Mouse (Mus musculus) thymus, adult 2 months (tissue): ENCODE results near the gene Oxld1. TPM values are rescaled to one million over a fixed set of nuclear protein-coding genes. Genes with fewer than 3 reads are reported as not detected.

Experiments
- DNase-seq: peaks from one replicate; pipeline ENCODE4 v3.0.0; 2021
- H3K27ac ChIP-seq: fragments of 200-500 bp; 2 replicates; pipeline ENCODE4 v1.5.1; 2012; ENCODE audit warnings: low read length, control low read depth; ENCODE audit not compliant: control insufficient read depth, insufficient read depth
- H3K27me3 ChIP-seq: fragments of 200-500 bp; 2 replicates; pipeline ENCODE4 v1.6.1; 2012; ENCODE audit warnings: mild to moderate bottlenecking, low read length, moderate library complexity, mixed read lengths; ENCODE audit not compliant: control insufficient read depth, insufficient read depth
- H3K36me3 ChIP-seq: fragments of 200-500 bp; 2 replicates; pipeline ENCODE4 v1.6.1; 2012; ENCODE audit warnings: mild to moderate bottlenecking, low read length, moderate library complexity; ENCODE audit not compliant: control insufficient read depth, insufficient read depth
- H3K4me1 ChIP-seq: fragments of 200-500 bp; replicated peaks from 2 replicates; pipeline ENCODE4 v1.6.1; 2012; ENCODE audit warnings: low read length; ENCODE audit not compliant: control insufficient read depth, insufficient read depth
- H3K4me3 ChIP-seq: fragments of 200-500 bp; 2 replicates; pipeline ENCODE4 v1.5.1; 2012; ENCODE audit warnings: mild to moderate bottlenecking, low read length, control low read depth, moderate library complexity; ENCODE audit not compliant: control insufficient read depth, insufficient read depth
- CTCF ChIP-seq: fragments of 200-500 bp; IDR thresholded peaks from 2 replicates; pipeline ENCODE4 v1.5.1; 2012; ENCODE audit warnings: mild to moderate bottlenecking, control low read depth, low read length, moderate library complexity, borderline replicate concordance; ENCODE audit not compliant: control insufficient read depth, poor library complexity, insufficient read depth; ENCODE audit errors: extremely low read depth
- POLR2A ChIP-seq: fragments of 200-500 bp; IDR thresholded peaks from 2 replicates; pipeline ENCODE4 v1.6.1; 2012; ENCODE audit warnings: mild to moderate bottlenecking, low read length, control low read depth, moderate library complexity; ENCODE audit not compliant: control insufficient read depth, poor library complexity, insufficient read depth; ENCODE audit errors: extremely low read depth
- WGBS: fragments of 180-500 bp; shearing (Covaris S2); methylation state at CpG from one replicate; pipeline ENCODE4 v1.1.7; 2018; 5-methylcytosine and 5-hydroxymethylcytosine counted together
- polyA plus RNA-seq: library from polyadenylated mRNA; depleted of rRNA; stranded (reverse); fragments of >200 nt; gene quantifications from 2 replicates; pipeline ENCODE4 v1.2.3, GENCODE M21; 2012

Gene Oxld1
- polyA plus RNA-seq, 1 experiment: 17.3 TPM

DNA sequence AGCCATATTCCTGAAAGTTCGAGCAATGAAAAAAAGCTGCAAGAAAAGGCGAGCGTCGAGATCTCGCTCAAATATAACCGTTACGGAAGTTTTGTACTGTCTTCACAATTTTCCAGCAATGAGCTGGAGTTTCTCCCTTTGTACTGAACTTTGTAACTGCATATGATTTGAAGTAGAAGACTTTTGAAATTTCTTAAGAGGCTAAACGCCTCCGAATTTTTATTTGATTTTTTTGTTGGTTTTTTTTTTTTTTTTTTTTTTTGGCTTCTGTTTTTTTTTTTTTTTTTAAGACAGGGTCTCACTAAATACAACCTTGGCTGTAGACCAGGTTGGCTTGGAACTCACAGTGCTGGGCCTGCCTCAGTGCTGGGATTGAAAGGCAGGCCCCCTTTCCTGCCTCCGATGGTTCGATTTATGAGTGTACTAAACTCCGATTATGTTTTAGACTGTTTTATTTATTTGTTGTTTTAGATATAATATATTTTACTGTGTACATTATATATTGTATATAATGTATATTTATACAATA lies 19.9 kb downstream of the Oxld1 start:
- TF ChIP-seq CTCF (no peak), POLR2A (no peak)
- Histone ChIP-seq H3K36me3 (peaks cover 4% of the 10 kb centered on the region; the same call in 1 of the 2 replicates), H3K4me1 (peaks cover 7% of the 10 kb centered on the region), H3K4me3 (peak overlapping the region; percentile 59), H3K27me3 (no peaks in the 10 kb centered on the region), H3K27ac (no peak overlapping the region)
- no peak for DNase-seq
- 24% methylated on average over 12 of the region's 12 CpGs for WGBS

DNA sequence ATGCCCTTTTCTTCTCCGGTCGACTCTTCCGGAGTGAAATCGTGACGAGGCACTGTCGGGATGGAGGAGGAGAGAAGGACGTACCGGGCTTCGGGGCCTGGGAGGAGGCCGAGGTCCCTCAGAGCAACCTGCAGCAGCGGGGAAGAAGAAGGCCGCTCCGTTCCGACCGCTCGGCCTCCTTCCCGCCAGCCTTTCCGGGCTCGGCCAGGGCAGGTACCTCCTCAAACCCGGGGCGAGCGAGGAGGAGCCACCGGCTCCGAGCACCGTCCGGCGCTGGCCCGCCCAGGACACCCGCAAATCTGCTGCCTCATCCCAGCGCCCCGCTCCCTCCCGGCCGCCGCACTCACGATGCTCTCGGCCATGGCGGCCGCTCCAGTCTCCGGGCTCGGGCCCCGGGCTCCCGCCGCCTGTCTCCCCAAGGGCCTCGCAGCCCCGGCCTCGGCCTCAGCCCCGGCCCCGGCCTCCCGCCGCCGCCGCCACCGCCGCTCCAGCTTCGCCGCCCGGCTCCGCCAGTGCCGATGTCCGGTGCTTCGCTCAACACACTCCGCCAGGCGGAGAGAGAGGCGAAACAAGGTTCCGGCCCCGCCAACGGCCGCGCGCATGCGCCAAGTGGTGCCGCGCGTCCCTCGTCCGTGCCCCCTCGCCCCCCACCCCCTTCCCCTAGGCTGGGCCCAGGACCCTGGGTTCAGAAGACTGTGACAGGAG lies 20.6 kb downstream of the Oxld1 start, which contains the start of gene Nploc4:
Nploc4 (minus strand) TSS at position 557 of the 705 bp plus-strand sequence.
- peak; percentile 90 for DNase-seq
- peak; percentile 50; the same call in 1 of the 2 replicates for TF ChIP-seq POLR2A
- 0 out of 2 replicates have a peak, but pooled peaks have one; percentile 35 for TF ChIP-seq CTCF
- under 1% methylated on average over 75 of the region's 77 CpGs for WGBS
- Histone ChIP-seq H3K4me1 (peaks cover 7% of the 10 kb centered on the region), H3K4me3 (peak within 1 kb of the TSS; percentile 59), H3K36me3 (peaks cover 11% of the 10 kb centered on the region; the same call in 1 of the 2 replicates), H3K27ac (no peak within 1 kb of the TSS), H3K27me3 (no peaks in the 10 kb centered on the region)

DNA sequence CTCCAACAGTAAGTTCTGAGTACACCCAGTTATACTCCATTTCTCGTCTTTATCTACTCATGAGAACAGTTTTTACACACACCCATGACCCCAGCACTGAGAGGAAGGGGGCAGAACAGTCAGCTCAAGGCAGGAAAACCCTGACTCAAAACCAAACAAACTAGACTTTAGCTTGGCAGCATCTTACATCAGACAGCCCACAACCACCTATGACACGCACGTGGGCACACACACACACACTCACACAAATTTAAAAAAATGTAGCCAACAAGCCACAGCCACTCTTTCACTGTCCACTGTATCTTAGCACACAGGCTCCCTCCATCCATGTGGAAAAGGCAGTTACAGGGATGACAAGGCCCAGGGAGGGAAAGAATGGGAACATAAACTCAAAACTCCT lies 31.1 kb downstream of the Oxld1 start:
- peaks cover 62% of the 10 kb centered on the region for H3K36me3 ChIP-seq

DNA sequence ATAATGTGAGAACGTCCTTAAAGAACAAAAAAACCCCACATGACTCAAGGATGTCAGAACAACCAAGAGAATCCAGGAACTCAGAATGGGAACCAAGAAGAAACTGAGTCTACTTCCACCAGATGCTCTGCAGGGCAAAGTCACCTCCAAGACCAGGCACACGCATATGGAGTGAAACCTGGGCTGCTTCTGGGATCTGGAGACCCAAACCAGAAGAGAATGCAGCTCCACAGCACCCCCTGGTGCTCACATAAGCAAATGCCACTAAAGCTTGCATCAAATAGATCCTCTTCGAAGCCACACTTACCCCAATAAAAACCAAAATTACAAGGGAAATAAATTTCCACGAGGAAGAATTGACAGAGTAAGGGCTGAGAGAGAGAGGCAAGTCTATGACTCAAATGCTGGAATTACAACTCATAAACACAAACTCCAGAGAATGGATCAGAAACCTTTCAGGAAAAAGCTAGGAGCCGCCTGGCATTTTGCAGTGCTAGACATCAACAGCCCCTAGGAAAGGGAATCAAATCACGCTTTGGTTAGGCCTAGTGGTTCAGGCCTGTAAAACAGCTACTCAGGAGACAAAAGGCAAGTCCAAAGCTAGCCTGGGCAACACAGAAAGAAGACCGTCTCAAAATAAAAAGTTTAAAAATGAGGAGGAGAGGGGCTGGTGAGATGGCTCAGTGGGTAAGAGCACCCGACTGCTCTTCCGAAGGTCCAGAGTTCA lies 34.1 kb downstream of the Oxld1 start:
- no peak overlapping the region for H3K27ac ChIP-seq
- H3K4me3 ChIP-seq: no peak overlapping the region
- H3K36me3 ChIP-seq: peaks cover 72% of the 10 kb centered on the region
- WGBS: 77% methylated on average over 9 of the region's 9 CpGs
- TF ChIP-seq CTCF (peak; percentile 44; the same call in 1 of the 2 replicates), POLR2A (no peak)
- DNase-seq: peak; percentile 58
- no peaks in the 10 kb centered on the region for H3K4me1 ChIP-seq
- H3K27me3 ChIP-seq: no peaks in the 10 kb centered on the region

More for the DNA sequence above, 31.1 kb downstream of the Oxld1 start:
- Histone ChIP-seq H3K4me3 (no peak overlapping the region), H3K4me1 (no peaks in the 10 kb centered on the region), H3K27ac (no peak overlapping the region), H3K27me3 (no peaks in the 10 kb centered on the region)
- DNase-seq: no peak
- TF ChIP-seq POLR2A (no peak), CTCF (no peak)
- 85% methylated on average over 3 of the region's 3 CpGs for WGBS

DNA sequence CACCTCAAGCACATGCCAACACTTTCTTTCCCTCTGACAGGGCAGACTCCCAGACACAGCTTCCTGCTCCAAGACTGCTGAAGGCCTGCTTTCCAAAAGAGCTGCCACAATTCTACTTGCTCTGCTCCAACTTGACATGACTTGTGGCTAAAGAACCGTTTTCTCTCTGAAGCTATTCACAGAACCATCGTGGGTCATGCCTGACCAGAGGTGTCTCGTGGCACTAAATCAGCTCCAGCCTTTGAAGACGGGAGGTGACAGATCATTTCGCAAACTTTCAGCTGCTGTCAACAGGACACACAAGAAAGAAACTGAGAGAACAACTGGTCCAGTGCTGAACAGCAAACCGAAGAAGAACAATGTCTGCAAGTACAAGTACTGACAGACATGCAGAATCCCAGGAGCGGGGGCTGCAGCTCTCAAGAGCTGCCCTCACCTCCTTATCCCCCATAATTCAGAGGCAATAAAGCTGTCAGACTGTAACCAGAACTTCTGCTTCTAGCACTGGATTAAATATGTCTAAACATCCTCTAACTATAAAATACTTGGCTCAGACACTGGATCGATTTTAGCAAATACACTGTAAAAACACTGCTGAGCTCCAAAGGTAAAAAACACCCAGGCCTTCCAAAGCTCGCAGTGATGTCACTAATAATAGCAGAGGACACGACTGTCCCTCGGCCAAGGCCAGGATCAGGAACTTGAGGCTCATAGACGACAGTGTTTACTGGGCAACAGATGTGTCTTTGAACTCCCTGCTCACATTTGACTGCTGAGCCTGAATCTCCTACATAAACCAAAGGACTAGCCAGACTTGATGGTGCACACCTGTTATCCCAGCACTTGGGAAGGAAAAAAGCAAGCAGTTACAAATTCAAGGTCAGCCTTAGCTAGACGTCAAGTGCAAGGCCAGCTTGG lies 35.0 kb downstream of the Oxld1 start:
- TF ChIP-seq POLR2A: no peak
- no peak for TF ChIP-seq CTCF
- no peaks in the 10 kb centered on the region for H3K4me1 ChIP-seq
- no peak for DNase-seq
- no peak overlapping the region for H3K4me3 ChIP-seq
- no peak overlapping the region for H3K27ac ChIP-seq
- WGBS: 75% methylated on average over 13 of the region's 13 CpGs
- H3K27me3 ChIP-seq: no peaks in the 10 kb centered on the region
- H3K36me3 ChIP-seq: peaks cover 72% of the 10 kb centered on the region

DNA sequence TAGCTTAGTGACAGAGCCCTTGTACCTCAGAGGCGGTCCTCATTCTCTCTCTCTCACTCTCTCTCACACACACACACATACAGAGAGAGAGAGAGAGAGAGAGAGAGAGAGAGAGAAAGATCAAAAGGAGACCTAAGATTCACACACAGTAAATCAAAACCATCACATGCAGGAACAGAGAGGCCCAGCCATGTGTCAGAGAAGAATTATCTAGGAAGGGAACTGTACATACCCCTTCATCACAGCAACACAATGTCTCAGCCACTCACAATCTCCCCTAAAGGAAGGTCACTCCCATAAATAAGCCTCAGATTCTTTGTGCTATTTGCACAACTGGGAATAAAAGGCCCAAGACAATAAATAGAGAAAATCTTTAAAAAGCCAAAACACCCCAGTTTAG lies 39.3 kb downstream of the Oxld1 start:
- H3K4me3 ChIP-seq: no peak overlapping the region
- DNase-seq: no peak
- no peaks in the 10 kb centered on the region for H3K27me3 ChIP-seq
- WGBS: 83% methylated on average over 1 of the region's 1 CpGs
- H3K27ac ChIP-seq: no peak overlapping the region
- no peaks in the 10 kb centered on the region for H3K4me1 ChIP-seq
- H3K36me3 ChIP-seq: peaks cover 71% of the 10 kb centered on the region
- TF ChIP-seq POLR2A (no peak), CTCF (no peak)
